Mouse (Mus musculus): ENCODE measurements at regions not wholly inside any gene's neighbourhood (a gene's known extent, or its start where the extent isn't known, plus 50 kb on each side); places are given as distances from the start of the nearest gene placed in this dataset.

DNA sequence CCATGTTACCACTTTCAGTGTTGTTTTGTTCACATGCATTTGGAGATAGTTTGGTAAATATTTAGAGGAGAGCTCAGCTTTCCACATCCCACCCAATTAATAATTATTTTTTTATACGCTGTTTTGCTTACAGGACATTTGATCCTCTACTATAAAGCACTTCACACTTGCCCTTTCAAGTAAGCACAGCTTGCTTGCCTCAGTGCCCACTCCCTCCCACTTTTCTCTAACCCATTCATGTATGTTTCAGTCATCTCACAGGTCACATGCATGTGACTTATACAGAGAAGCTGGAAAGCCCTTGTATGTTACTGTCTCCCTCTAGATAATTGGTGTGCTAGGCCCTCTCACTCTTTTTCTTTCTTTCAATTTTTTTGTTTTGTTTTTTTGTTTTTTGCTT, 252.0 kb downstream of the Tfec start:
- H3K4me3 ChIP-seq (replicated peaks) = no peak overlapping the region
- 70% methylated on average over 1 of the region's 1 CpGs for WGBS
- no peaks in the 10 kb centered on the region for H3K27me3 ChIP-seq (replicated peaks)

DNA sequence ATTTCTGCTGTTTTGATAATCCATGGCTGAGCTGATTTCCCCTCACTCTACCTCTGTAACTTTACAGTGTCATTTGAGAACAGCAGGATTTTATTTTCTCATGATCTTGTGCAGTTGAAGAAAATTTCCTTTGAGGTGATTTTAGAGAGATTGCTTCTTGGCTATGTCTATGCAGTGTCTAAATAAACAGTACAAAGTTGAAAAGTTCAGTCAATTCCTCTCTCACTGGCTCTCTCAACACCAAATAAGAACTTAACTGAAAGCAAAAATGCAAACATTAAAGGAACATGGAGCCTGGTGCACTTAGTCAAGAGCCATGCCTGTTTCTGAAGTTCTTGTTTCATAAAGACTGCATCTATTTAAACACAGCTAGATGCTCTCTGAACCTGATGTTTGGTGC, 254.7 kb downstream of the Tfec start:
- H3K36me3 ChIP-seq = no peaks in the 10 kb centered on the region
- no peak overlapping the region for H3K4me2 ChIP-seq
- H3K9ac ChIP-seq = no peak overlapping the region
- no peak overlapping the region; the same call in 1 of the 2 replicates for H3K27ac ChIP-seq
- H3K4me3 ChIP-seq (replicated peaks) = no peak overlapping the region
- no peaks in the 10 kb centered on the region for H3K4me1 ChIP-seq
- no peaks in the 10 kb centered on the region for H3K9me3 ChIP-seq
- ATAC-seq (ENCODE audit: insufficient read depth, low FRiP score, low read depth) = no peak
- no peaks in the 10 kb centered on the region for H3K27me3 ChIP-seq (replicated peaks)

More for the DNA sequence above, 252.0 kb downstream of the Tfec start:
- Histone ChIP-seq H3K4me2 (no peak overlapping the region), H3K4me1 (no peaks in the 10 kb centered on the region), H3K9ac (no peak overlapping the region), H3K9me3 (no peaks in the 10 kb centered on the region), H3K27ac (no peak overlapping the region), H3K36me3 (no peaks in the 10 kb centered on the region)
- ATAC-seq (ENCODE audit: insufficient read depth, low FRiP score, low read depth) = no peak

- no peak for ATAC-seq (ENCODE audit: insufficient read depth, low FRiP score, low read depth)
- Histone ChIP-seq H3K4me2 (no peak overlapping the region), H3K4me1 (no peaks in the 10 kb centered on the region), H3K27ac (no peak overlapping the region), H3K36me3 (no peaks in the 10 kb centered on the region), H3K9me3 (no peaks in the 10 kb centered on the region), H3K4me3 (replicated peaks) (no peak overlapping the region), H3K27me3 (replicated peaks) (no peaks in the 10 kb centered on the region), H3K9ac (no peak overlapping the region)
- 85% methylated on average over 13 of the region's 13 CpGs for WGBS
Measured at GRCm38 (mm10) chr6:16636736-16637304, 261.4 kb downstream of the Tfec start.

DNA sequence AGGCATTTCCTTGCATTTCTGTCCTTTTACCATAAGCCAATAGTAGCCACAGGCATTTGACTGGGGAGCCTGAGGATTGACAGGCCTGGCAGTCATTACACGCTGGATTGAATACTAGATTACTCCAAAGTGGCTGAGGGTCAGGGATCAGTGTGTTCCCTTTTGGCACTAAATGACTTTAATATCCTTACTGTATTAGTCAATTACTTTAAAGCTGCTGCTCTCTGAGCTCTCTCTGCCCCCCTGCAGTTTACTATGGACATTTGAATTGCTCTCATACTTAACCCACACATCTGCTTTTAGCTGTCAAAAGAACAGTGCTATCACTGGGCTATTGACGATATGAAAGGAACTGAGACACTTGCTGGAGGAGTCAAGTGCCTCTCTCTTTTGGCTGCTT, 262.1 kb downstream of the Tfec start:
- 66% methylated on average over 2 of the region's 2 CpGs for WGBS
- no peak for ATAC-seq (ENCODE audit: insufficient read depth, low FRiP score, low read depth)
- no peaks in the 10 kb centered on the region for H3K27me3 ChIP-seq (replicated peaks)
- no peak overlapping the region for H3K27ac ChIP-seq
- H3K4me3 ChIP-seq (replicated peaks) = no peak overlapping the region
- no peaks in the 10 kb centered on the region for H3K9me3 ChIP-seq
- no peaks in the 10 kb centered on the region for H3K4me1 ChIP-seq
- H3K36me3 ChIP-seq = no peaks in the 10 kb centered on the region
- no peak overlapping the region for H3K9ac ChIP-seq
- H3K4me2 ChIP-seq = no peak overlapping the region

DNA sequence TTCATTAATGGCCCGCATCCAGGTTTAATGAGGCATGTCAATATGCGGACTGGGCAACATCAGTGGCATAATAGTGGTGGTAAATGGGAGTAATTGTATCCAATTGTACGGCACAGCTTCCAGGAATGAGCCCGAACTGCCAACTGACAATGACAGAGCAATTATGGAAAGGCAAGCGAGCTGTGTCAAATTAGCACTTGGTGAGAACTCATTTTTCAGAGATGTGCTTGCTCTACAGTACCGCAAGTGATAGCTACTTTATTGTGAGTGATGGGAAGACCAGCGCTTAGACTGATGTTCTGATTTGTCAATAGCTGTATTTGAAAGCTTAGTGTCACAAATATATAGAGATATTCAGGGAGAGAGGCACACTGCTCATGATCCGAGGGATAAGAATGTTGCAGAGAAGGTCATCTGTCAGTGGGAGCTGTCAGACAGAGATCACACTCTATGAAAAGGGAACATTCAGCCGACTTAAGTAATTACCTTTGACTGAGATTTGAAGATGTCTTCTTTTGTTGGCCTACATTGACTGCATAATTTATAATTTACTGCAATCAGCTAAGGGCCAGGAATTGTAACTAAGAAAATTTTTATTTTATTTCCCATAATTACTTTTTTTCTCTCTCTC, 290.7 kb downstream of the Tfec start:
- no peak overlapping the region for H3K9ac ChIP-seq
- 61% methylated on average over 9 of the region's 9 CpGs for WGBS
- no peaks in the 10 kb centered on the region for H3K27me3 ChIP-seq (replicated peaks)
- no peaks in the 10 kb centered on the region for H3K4me1 ChIP-seq
- H3K27ac ChIP-seq = no peak overlapping the region
- no peak overlapping the region for H3K4me3 ChIP-seq (replicated peaks)
- H3K4me2 ChIP-seq = no peak overlapping the region
- ATAC-seq (ENCODE audit: insufficient read depth, low FRiP score, low read depth) = no peak
- no peaks in the 10 kb centered on the region for H3K9me3 ChIP-seq
- no peaks in the 10 kb centered on the region for H3K36me3 ChIP-seq

- Histone ChIP-seq H3K36me3 (no peaks in the 10 kb centered on the region), H3K27me3 (replicated peaks) (no peaks in the 10 kb centered on the region), H3K9ac (no peak overlapping the region), H3K4me2 (no peak overlapping the region), H3K27ac (no peak overlapping the region), H3K9me3 (no peaks in the 10 kb centered on the region), H3K4me3 (replicated peaks) (no peak overlapping the region), H3K4me1 (no peaks in the 10 kb centered on the region)
- no peak for ATAC-seq (ENCODE audit: insufficient read depth, low FRiP score, low read depth)
- WGBS = 62% methylated on average over 4 of the region's 4 CpGs
Measured at GRCm38 (mm10) chr6:16606687-16607392, 291.4 kb downstream of the Tfec start.

- Histone ChIP-seq H3K9ac (no peak overlapping the region), H3K36me3 (no peaks in the 10 kb centered on the region), H3K27me3 (replicated peaks) (no peaks in the 10 kb centered on the region), H3K4me2 (no peak overlapping the region), H3K27ac (no peak overlapping the region), H3K9me3 (no peaks in the 10 kb centered on the region), H3K4me1 (no peaks in the 10 kb centered on the region), H3K4me3 (replicated peaks) (no peak overlapping the region)
- 77% methylated on average over 2 of the region's 2 CpGs for WGBS
- no peak for ATAC-seq (ENCODE audit: insufficient read depth, low FRiP score, low read depth)
Measured at GRCm38 (mm10) chr6:16592411-16592810, 305.8 kb downstream of the Tfec start.

- Histone ChIP-seq H3K36me3 (no peaks in the 10 kb centered on the region), H3K4me1 (no peaks in the 10 kb centered on the region), H3K4me3 (replicated peaks) (no peak overlapping the region), H3K4me2 (no peak overlapping the region), H3K9me3 (no peaks in the 10 kb centered on the region), H3K27me3 (replicated peaks) (no peaks in the 10 kb centered on the region), H3K9ac (no peak overlapping the region), H3K27ac (no peak overlapping the region)
- ATAC-seq (ENCODE audit: insufficient read depth, low FRiP score, low read depth) = no peak
- 78% methylated on average over 7 of the region's 7 CpGs for WGBS
Measured at GRCm38 (mm10) chr6:16582302-16582701, 315.9 kb downstream of the Tfec start.

DNA sequence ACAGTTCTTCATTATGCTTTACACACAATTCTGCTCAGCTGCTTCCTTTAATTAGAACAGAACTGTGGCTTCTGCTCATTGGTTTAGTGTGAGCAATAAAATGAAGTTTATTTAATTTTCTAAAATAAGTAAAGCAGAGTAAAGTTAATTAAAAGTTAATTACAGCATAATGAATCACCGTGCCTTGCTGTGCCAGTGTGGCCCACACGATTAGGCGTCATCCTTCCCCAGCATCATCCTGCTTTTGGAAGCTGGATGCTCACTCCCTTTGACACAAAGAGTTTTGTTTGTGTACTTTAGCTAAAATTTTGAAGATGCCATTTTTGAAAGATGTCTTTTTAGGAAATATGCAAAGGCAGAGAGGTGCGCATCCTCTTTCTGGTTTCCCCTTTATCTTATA, 316.4 kb downstream of the Tfec start:
- WGBS = 89% methylated on average over 4 of the region's 4 CpGs
- H3K4me3 ChIP-seq (replicated peaks) = no peak overlapping the region
- H3K27me3 ChIP-seq (replicated peaks) = no peaks in the 10 kb centered on the region
- no peak overlapping the region for H3K27ac ChIP-seq
- no peak overlapping the region for H3K4me2 ChIP-seq
- H3K9ac ChIP-seq = no peak overlapping the region
- no peak for ATAC-seq (ENCODE audit: insufficient read depth, low FRiP score, low read depth)
- H3K36me3 ChIP-seq = no peaks in the 10 kb centered on the region
- no peaks in the 10 kb centered on the region for H3K4me1 ChIP-seq
- no peaks in the 10 kb centered on the region for H3K9me3 ChIP-seq

DNA sequence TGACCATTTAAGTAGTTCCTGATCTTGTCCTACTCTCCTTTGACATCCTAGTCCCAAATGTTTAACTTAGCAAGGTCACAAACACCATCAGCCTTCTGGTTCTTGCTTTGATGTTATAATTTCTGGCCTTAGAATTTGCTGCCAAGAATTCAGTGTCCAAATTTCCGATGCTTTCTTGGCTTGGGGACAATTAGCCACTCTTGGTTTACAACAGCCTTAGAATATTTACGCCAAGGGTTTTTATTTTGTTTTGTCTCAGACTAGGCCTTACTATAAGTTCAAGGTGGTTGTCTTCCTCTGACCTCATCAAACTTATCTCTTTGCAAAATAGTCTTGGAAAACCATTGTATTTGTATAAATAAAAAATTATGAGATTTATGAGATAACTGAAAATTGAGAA, 322.4 kb downstream of the Tfec start:
- Histone ChIP-seq H3K9ac (no peak overlapping the region), H3K4me3 (replicated peaks) (no peak overlapping the region), H3K9me3 (no peaks in the 10 kb centered on the region), H3K4me2 (no peak overlapping the region), H3K36me3 (no peaks in the 10 kb centered on the region), H3K4me1 (no peaks in the 10 kb centered on the region), H3K27me3 (replicated peaks) (no peaks in the 10 kb centered on the region), H3K27ac (no peak overlapping the region)
- WGBS = 69% methylated on average over 2 of the region's 2 CpGs
- ATAC-seq (ENCODE audit: insufficient read depth, low FRiP score, low read depth) = no peak

DNA sequence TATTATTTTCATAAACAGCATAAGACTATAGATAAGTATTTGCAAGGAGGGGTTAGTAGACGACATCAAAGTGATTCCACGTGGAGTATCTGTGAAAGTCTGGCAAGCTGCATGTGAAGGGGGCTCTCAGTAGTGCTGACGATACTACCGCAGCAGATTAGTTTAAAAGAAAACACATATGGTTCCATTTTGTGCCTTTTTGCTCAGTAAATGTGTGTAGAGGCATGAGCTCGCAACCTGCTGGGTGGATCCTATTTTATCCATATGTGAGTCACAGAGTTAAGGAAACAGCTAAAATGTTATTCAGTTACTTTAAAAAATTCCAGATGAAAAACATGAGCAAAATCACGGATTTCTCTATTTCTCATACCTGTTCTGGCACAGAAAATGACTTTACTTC, 325.4 kb downstream of the Tfec start:
- no peaks in the 10 kb centered on the region for H3K4me1 ChIP-seq
- no peaks in the 10 kb centered on the region for H3K9me3 ChIP-seq
- no peak overlapping the region for H3K4me3 ChIP-seq (replicated peaks)
- H3K9ac ChIP-seq = no peak overlapping the region
- H3K27ac ChIP-seq = no peak overlapping the region
- no peaks in the 10 kb centered on the region for H3K27me3 ChIP-seq (replicated peaks)
- H3K4me2 ChIP-seq = no peak overlapping the region
- no peak for ATAC-seq (ENCODE audit: insufficient read depth, low FRiP score, low read depth)
- WGBS = 83% methylated on average over 6 of the region's 6 CpGs
- no peaks in the 10 kb centered on the region for H3K36me3 ChIP-seq

- H3K9me3 ChIP-seq = no peaks in the 10 kb centered on the region
- H3K4me2 ChIP-seq = no peak overlapping the region
- no peak overlapping the region for H3K9ac ChIP-seq
- no peak for ATAC-seq (ENCODE audit: insufficient read depth, low FRiP score, low read depth)
- 0 out of 2 replicates have a peak, but pooled peaks cover 5% of the 10 kb centered on the region for H3K4me1 ChIP-seq
- no peaks in the 10 kb centered on the region for H3K36me3 ChIP-seq
- WGBS = 47% methylated on average over 7 of the region's 7 CpGs
- no peak overlapping the region for H3K4me3 ChIP-seq (replicated peaks)
- H3K27ac ChIP-seq = no peak overlapping the region
- H3K27me3 ChIP-seq (replicated peaks) = no peaks in the 10 kb centered on the region
Measured at GRCm38 (mm10) chr6:16551945-16552673, 346.1 kb downstream of the Tfec start.

All from stomach, embryonic 15.5 days (tissue).